Mouse (Mus musculus) spleen, embryonic (tissue): Measurements from ENCODE around the gene Frem1.

Source experiments
- CTCF ChIA-PET: fragments of 350-600 bp; sonication (Branson Sonifier 250); formaldehyde crosslinking; loops from one replicate; lab custom pipeline; 2022; lab: Charles Lee

Frem1 gene

GRCm38 (mm10) chr4:83051634-83052577, at the start of gene Frem1:
Gene Frem1 (minus strand): TSS chr4:83052339.
- CTCF ChIA-PET, result no interaction called here

- CTCF ChIA-PET, result no interaction called here
These were observed 46.9 kb upstream of the Frem1 start for GRCm38 (mm10) chr4:83099025-83099424.

DNA sequence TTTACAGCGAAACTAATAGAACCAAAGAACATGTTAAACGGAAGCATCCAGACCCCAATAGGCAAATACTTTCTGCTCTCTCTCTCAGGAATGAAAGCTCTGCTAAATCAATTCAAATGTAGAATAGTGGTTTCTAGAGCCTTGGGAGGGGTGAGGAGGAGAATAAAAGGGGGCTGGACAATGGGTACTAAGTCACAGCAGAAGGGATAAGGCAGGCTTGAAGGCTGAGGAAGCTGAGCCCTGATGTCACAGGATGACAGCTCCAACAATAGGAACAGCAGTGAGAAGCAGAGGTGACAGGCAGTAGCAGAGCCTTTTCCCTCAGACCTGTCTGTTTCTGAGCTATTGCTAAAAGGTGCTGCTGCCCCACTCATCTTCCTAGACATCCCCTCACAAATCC, 41.8 kb upstream of the Frem1 start:
- CTCF ChIA-PET, result no interaction called here

GRCm38 (mm10) chr4:83090691-83091448, 38.7 kb upstream of the Frem1 start:
- CTCF ChIA-PET, result no interaction called here

DNA sequence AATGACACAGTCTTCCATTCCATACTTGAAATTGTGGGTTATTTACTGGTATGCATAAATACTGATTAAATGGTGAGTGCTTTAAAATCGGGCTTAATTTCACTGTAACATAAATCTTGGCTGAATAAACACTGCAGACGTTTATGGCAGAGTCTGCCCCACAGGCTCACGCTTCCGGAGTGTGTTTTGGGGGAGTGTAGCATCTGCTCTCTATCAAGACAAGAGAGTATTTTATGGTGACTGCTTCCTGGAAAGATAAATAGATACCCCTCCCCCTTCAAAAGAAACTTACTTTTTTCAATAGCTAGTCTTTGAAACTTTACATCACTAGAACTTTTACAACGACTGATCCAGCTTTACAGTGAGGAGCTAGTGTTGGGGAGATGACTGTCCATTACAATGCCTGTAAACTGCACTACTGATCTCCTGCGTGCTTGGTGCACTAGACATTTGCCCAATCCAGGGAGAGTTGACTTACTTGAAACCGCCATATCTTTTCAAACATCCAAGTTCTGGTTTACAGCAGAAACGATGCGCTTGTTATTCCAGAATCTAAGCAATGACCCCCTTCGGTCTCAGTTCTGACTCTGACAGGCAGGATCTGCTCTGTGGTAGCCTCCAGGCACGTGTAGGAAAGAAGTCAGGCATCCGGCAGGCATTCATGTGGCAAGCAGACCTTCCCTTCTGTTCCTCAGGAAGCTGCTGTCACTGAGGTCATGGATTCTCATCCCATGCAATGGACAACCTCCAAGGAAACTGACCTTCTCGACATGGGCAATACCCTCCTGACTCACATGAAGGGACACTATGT, 28.4 kb upstream of the Frem1 start:
- CTCF ChIA-PET, result no interaction called here

- CTCF ChIA-PET, result no interaction called here
These were observed 12.1 kb upstream of the Frem1 start for GRCm38 (mm10) chr4:83064191-83064590.

DNA sequence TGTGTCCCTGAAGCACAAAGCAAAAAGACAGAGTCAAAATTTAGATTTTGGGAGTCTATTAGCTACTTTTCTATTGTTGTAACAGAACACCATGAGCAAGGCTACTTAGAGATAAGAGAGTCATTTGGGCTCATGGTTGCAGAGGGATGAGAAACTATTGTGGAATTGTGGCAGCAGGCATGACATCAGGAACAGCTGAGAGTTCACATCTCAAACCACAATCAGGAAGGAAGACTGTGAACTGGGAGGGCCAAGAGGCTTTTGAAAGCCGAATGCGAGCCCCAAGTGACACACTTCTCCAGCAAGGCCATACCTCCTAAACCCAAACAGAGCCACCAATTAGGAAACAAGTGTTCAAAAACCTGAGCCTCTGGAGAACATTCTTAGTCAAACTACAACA, 9.4 kb upstream of the Frem1 start:
- CTCF ChIA-PET, result no interaction called here

DNA sequence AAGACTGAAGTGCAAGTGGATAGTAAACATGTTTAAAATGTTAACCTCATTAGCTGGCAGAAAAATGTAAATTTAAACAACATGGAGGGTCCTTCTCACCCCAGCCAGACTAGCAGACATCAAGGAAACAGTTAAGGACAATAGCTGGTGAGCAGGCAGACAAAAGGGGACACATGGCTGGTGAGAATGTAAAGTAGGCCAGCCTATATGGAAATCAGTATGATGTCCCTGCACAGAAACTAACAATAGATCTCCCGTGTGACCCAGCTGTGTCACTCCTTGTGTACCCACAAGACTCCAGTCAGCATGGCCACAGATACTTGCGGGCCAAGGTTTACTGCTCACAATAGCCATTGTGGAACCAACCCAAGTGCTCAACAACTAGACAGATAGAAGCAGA, 6.5 kb upstream of the Frem1 start:
- CTCF ChIA-PET, result no interaction called here

- CTCF ChIA-PET, result no interaction called here
These were observed 6.0 kb upstream of the Frem1 start for GRCm38 (mm10) chr4:83058182-83058581.

DNA sequence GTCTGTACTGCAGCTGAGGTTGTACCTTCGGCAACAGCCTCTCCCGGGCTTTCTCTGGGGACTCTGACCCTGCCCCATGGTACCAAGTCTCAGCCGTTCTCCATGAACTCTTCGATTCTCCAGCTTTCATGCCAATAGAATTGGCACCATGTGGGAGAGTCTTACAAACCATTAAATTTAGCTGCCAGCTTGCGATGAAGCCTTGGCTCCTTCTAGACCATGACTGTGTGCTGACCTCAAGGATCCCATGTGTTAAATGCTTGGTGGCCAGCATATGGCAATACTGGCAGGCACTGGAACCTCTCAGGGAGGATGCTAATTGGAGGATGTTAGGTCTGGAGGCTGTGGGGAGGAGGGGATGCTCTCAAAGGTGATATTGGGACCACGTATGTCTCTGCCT, 4.4 kb upstream of the Frem1 start:
- CTCF ChIA-PET, result no interaction called here

DNA sequence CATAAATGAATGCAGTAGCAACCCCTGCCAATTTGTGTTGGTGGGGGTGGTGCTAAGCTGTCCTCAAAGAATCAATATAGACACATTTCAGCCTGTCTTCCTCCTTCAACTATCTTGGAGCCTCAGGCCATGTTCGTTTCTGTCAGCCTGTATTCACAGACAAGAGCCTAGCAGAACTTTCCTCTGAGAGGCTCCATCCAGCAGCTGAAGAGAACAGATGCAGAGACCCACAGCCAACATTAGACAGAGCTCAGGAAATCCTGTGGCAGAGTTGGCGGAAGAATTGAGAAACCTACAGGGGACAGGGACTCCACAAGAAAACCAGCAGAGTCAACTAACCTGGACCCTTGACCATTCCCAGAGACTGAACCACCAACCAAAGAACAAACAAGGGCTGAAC, 3.3 kb upstream of the Frem1 start:
- CTCF ChIA-PET, result no interaction called here

DNA sequence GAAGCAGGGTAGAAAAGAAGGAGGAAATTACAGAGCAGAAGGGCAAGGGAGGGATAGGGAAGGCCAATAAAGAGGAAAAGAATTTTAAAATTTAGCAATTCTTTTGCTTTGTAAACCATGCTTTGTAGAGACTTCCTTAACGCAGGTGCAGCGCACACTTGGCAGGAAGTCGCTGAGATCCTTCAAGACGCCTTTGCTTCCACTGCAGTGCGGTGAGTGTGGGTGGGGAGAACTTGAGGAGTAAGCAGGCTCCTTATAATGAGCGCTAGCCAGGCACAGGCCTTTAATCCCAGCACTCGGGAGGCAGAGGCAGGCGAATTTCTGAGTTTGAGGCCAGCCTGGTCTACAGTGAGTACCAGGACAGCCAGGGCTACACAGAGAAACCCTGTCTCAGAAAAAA, 1.1 kb upstream of the Frem1 start:
- CTCF ChIA-PET, result no interaction called here

GRCm38 (mm10) chr4:83051176-83051575, 963 bp downstream of the Frem1 start:
- CTCF ChIA-PET, result no interaction called here

DNA sequence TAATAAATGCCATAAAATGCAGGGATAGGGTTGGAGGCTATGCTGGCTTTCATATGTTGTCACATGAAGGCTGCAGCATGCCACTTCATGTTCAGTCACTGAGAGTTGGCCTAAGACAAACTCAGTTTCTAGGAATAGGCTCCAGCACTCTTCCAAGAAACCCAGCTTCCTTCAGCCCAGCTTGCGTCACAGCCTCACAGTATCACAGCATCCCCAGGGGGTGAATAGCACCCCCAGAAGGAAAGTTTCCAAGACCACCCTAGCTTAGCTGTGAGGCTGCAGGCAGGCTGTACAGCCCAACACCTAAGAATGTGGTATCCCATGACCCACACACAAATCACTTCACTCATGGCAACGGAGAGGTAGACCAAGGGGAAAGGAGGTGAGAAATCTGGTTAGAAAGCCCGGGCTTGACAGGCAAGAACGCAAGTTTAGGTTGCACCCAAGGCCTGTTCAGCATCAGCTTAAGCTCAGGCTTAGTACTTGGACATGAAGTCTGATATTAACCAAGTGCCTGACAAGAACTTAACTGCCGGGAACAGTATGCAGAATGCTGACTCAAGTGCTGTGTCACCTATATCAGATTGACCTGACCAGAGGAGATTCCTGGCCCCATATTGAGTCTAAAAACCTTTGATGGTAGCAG, 1.9 kb downstream of the Frem1 start:
- CTCF ChIA-PET, result no interaction called here

DNA sequence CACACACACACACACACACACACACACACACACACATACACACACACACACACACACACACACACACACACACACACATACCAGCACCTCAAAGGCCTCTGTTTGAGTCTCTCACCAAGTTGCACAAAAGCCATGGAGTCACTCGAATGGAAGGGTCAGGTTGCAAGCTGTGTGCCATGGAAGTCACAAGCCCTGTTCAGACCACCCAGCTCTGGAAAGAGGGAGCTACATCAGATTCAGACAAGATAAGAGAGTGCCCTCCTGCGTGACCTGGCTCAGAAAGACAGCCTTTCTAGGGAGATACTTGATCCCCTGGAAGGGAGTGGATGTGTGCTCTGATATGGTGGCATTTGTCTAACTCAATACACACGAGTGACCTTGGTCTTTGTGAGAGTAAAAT, 2.9 kb downstream of the Frem1 start:
- CTCF ChIA-PET, result no interaction called here

GRCm38 (mm10) chr4:83048561-83048960, 3.6 kb downstream of the Frem1 start:
- CTCF ChIA-PET, result no interaction called here

DNA sequence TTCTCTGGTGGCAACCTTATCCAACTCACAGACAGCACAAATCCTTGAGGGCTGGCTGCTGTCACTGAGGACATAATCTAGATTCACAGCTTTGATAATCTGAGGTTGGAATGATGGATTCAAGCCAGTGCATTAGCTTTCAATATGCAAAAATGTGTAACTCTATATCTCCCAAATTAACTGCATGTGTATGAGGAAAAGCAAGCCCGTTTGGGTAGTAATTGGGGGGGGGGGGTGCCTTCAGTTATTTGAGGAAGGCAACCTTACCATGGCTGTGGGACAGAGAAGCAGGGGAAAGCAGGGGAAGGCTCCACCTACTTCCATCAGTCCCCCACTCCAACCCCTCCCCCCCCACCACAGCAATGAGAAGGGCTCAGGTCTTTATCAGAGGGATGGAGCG, 5.3 kb downstream of the Frem1 start:
- CTCF ChIA-PET, result no interaction called here

DNA sequence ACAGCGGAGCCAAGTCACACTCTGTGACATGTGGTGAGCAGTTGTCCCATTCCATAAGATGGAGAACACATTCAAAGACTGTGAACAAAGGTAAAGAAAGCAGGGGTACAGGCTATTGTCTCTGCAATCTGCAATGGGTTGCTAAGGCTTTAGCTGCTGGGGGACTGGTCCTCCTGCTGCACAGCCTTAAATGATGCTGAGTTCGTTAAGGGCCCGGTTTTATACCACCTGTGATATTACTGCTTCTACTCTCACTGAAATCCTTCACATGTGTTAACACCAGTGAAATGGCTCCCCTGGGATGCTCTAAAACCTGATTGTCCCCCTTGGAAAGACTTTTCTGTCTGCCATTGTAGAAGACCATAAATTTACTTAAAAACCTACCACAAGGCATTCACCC, 6.1 kb downstream of the Frem1 start:
- CTCF ChIA-PET, result no interaction called here

- CTCF ChIA-PET, result no interaction called here
These were observed 6.9 kb downstream of the Frem1 start for GRCm38 (mm10) chr4:83045266-83045665.

DNA sequence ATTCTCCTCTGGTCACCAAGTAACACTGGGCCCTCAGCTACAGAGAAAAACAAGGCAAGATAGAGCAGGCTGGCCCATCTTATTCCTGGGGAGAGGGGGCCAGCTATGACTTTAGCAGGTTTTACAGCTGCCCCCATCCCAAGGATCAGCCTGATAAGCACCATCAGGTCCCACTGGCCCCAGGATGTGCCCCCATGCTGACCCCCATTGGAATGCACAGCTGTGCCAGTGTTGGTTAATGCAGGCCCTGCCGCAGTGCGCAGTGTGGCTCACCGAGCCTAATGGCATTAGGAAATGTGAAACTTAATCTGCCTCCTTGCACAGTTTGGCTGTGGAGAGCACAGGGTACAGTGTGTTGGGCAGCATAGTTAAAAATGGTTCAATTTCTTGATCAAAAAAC, 11.4 kb downstream of the Frem1 start:
- CTCF ChIA-PET, result no interaction called here

GRCm38 (mm10) chr4:83032780-83033179, 19.4 kb downstream of the Frem1 start:
- CTCF ChIA-PET, result no interaction called here

DNA sequence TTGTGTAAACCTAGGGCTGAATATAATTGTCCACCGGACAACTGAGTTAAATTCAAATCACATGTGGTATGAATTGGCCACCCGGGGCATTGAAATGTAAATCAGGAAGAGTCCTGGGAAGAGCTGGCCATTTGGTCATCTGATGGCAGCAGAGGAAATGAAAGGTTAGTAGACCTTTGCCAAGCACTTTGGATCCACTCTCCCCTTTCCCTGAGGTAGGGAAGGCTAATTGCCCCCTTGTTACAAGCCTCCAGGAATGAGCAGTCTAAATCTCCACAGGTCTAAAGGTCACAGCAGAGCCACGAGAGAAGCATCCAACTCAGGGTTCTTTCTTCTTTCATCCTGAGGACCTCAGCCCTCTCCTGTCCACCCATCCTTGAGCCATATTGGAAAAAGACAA, 20.5 kb downstream of the Frem1 start:
- CTCF ChIA-PET, result no interaction called here
